Mouse (Mus musculus) brown adipose tissue, adult 24 weeks (tissue): ENCODE results near the gene Hecw2. TPM values are rescaled to one million over a fixed set of nuclear protein-coding genes. Genes with fewer than 3 reads are reported as not detected.

ENCODE experiments used
- H3K27ac ChIP-seq: fragments of 200-500 bp; replicated peaks from 2 replicates; pipeline ENCODE4 v1.5.1; 2012; ENCODE audit warnings: low read depth, mild to moderate bottlenecking, low read length
- H3K4me1 ChIP-seq: fragments of 200-500 bp; 2 replicates; pipeline ENCODE4 v1.6.1; 2012; ENCODE audit warnings: low read length, mixed read lengths; ENCODE audit not compliant: control insufficient read depth, insufficient read depth, insufficient read length
- H3K4me3 ChIP-seq: fragments of 200-500 bp; 2 replicates; pipeline ENCODE4 v1.5.1; 2012; ENCODE audit warnings: low read depth, mild to moderate bottlenecking, low read length, moderate library complexity; ENCODE audit not compliant: insufficient read depth
- polyA plus RNA-seq: library from polyadenylated mRNA; stranded (reverse); fragments of >200 nt; gene quantifications from 2 replicates; pipeline ENCODE4 v1.2.4, GENCODE M21; 2012; ENCODE audit not compliant: missing spikeins, insufficient read depth, insufficient read length

Hecw2 gene
- polyA plus RNA-seq, 1 experiment = 1.4 TPM

DNA sequence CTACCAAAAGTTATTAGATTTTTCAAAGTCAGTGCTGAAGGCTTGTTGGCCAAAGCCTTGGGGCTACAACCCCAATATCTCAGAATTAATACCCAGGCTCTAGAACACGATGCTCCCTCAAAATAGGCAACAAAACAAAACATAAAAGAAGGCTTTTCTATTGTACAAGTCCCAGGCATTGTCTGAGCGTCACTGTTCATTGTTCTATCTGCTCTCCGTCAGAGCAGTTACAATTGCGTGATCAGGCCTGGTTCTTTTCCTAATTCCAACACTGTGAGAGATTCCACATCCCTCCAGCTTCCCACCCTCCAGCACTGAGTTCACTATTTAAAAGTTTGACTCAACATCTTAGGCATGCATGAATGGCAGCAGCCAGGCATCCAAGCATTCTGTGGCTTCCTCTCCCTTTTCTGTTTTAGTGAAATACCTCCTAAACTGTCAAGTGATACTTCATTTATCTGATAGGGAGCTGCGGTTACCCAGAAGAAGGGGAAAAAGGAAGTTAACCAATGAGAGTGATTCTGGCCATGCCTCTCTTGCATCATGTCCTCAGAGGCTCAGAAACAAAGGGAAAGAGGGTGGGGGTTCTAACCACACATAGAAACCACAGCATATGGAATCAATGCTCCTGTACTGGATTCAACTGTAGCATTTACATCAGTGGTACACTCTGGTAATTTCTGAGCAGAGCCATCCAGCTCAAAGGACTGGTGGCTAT is 66.1 kb downstream of the Hecw2 start:
- no peak overlapping the region for H3K27ac ChIP-seq
- H3K4me3 ChIP-seq = no peak overlapping the region
- no peaks in the 10 kb centered on the region for H3K4me1 ChIP-seq

DNA sequence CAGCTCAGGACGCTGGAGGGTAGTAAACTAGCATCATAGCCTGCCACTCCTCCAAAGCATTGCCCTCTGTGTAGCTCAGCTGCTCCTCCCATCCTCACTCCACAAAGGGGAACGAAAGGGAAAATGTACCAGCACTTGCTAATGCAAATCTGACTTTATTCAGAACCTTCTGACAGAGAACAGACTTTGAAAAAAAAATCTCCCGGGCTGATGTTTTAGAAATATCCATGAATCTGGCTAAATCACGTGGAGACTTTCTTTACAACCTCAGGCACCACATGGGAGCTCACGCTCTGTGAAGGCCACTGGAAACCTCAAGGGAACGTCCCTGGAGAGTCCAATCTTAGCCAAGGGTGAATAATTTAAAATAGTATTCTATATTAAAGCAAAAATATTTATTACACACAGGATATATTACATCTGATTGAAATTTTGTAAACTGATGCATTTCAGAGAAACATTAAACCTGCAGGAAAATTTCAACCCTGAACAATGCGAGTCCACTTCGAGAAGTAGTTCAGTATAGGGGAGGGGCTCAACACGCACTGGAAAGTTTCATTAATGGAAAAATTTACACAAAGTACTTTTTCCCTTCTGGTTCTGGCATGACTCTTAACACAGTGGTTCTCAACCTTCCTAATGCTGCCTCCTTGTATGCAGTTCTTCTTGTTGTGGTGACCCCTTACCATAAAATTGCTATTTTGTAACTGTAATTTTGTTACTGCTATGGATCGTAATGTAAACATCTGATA is 67.8 kb downstream of the Hecw2 start:
- Histone ChIP-seq H3K4me3 (no peak overlapping the region), H3K27ac (no peak overlapping the region), H3K4me1 (no peaks in the 10 kb centered on the region)

DNA sequence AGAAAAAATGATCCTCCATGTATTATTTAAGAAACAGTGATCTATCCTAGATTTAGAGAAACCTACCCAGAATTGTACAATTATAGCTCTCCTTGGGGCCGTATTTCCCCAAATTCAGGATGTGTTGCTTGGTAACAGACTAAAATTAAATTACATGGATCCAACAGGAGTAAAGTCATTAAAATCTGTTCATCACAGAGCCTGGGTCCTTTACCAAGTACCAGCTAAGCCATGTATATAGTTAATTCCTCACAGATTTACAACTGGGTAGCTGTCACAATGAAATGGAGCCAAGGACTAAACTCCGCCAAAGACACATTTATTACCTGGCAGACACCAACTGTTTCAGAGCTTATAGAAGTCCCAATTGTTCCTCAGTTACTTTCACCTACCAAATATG is 72.4 kb downstream of the Hecw2 start:
- Histone ChIP-seq H3K27ac (no peak overlapping the region), H3K4me3 (no peak overlapping the region), H3K4me1 (no peaks in the 10 kb centered on the region; the same call in 1 of the 2 replicates)

DNA sequence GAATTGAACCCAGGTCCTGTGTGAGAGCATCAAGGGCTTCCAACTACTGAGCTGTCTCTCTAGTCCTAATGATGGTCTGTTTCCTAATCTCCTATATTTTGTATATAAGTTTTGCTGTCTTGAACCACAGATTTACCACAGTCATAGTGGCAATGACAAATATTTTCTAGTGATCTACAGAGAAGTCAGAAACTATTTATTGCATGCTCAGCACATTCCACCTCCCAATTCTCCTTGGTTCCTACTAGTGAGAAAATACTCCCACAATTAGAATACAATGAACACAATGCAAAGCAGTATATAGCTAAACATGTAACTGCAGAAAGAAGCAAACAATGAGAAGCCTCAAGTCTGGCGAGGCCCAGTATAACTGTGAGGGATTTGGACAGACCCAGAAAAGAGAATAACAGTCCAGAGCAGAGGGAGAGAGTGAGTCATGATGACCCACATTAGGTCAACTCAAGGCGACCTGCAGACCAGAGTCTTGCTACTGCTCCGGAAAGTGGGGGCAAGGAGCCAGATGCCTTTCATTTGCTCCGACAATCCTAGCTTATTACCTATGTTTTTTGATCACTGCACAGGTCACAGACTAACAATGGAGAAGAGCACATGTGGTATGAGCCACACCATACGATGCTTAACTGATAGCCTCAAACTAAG is 73.8 kb downstream of the Hecw2 start:
- H3K4me1 ChIP-seq = no peaks in the 10 kb centered on the region; the same call in 1 of the 2 replicates
- no peak overlapping the region for H3K27ac ChIP-seq
- H3K4me3 ChIP-seq = no peak overlapping the region

DNA sequence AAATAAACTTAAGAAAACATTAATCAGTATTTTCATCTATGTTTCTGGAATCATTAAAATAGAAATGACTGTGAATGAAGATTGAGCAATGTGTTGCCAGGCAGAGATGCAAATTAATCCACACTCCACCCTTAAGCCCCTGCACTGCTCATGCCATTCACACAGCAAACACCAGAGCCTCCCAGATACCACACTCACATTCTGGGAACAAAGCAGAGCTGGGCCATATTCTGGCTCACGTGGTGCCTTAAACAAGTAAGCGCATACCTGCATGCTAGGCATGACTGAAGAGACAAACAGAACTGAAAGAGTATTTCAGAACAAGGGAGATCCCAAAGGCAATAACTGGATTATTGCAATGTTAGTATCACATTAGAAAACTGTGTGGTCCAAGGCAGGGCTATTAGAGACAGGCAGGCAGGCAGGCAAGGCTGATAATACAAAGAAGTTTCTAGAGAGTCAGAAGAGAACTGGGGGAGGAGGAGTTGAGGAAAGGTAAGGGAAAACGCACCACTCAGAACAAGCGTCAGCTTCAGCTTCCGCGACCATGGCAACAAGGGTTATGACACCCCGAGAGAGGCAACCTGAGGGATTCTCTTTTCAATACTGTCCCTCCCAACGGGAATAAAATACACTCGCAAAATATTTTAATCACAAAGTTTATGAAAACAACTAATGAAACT is 75.2 kb downstream of the Hecw2 start:
- no peak overlapping the region for H3K4me3 ChIP-seq
- no peak overlapping the region for H3K27ac ChIP-seq
- H3K4me1 ChIP-seq = no peaks in the 10 kb centered on the region; the same call in 1 of the 2 replicates

DNA sequence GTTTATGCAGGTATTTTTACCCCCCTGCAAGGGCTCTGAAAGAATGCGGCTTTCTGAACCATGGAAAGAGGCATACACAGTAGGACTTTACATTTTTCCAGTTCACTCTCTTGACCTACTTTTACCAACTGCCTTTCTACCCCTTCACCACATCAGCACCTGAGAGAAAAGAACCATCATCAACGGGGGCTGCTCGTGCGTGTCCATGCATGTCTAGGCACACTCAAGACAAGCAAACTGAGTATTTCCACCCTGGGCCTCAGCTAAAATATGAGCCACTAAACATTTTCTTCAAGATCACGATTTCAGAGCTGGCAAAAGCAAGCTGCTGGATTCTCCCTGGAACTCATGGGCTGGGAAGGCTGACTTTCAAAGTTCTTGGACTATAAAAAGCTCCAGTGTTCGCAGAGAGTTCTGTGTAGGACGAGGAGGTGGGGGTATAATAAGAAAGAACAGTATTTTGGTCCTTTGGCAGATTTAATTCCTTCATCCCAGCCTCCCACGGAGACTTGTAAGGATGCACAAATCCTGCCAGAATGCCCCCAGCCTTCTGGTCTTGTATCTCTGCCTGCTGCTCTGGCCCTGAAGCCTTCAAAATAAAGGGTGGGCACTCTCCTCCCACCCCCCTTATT is 76.5 kb downstream of the Hecw2 start:
- Histone ChIP-seq H3K4me1 (no peaks in the 10 kb centered on the region; the same call in 1 of the 2 replicates), H3K27ac (no peak overlapping the region), H3K4me3 (no peak overlapping the region)

DNA sequence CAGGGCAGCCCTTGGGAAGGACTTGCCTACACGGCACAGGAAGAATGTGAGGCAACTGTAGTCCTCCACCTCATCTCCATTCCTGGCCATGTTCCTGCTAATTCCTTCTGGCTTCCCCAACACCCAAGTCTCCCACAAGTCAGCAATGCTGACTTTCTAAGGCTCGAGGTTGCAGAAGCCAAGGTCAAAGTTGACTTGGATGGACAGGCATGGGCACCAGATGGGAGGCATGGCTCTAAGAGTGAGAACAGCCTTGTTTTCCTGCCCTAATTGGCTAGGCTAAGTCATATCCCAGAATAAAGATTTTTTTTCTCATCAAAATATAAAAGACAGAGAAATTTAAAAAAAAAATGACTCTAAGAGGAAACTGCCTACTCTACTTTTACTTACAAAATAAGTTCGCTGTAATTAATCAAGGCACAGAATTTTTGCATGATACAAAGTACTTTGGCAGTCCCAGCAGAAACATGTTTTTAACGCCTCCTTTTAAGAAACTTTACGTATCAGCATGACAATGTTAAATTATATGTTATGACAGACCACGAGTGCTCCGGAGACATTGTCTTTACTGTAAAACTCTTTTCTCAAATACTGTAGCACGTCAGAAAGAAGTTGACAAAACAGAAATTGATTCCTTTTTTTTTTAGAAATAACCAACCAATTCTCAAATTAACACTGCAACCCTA is 83.9 kb downstream of the Hecw2 start:
- Histone ChIP-seq H3K4me3 (no peak overlapping the region), H3K27ac (peak overlapping the region; percentile 56; the same call in 1 of the 2 replicates), H3K4me1 (peaks cover 4% of the 10 kb centered on the region; the same call in 1 of the 2 replicates)

DNA sequence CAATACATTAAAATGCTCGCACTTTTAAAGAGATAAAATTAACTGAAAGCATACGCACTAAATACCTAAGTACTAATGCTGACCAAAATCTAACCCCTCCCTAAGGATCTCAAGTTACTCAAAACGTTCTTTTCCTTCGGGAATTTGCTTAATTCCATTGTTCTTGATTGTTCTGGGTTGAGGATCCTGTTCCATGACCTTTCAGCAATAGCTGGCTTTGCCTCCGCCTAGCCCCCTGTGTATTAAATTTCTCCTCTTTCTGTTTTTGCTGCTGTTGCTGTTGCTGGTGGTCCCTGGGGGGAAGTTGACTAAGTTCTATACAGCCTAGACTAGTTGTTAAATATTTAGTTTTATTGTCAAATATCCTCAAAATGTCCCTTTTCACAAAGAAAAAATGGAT is 85.7 kb downstream of the Hecw2 start:
- H3K4me3 ChIP-seq = no peak overlapping the region
- no peak overlapping the region for H3K27ac ChIP-seq
- H3K4me1 ChIP-seq = peaks cover 4% of the 10 kb centered on the region; the same call in 1 of the 2 replicates

DNA sequence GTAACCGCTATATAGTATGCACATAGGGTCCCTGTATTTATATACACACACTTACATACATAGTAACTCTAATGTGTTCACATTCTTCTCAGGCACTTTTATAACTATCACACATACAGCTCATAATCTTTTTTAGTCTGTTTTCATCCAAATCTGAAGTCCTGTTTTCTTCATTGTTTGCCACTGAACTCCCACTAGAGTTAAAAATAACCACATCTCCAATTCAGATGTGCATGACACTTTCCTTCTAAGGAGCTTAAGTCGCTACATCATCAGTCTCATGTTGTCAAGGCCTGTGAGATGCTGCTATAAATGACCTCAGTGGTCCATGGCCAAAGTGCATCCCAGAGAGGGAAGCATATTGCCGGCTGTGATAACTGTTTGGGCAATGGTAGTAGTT is 88.2 kb downstream of the Hecw2 start:
- Histone ChIP-seq H3K4me1 (peaks cover 4% of the 10 kb centered on the region; the same call in 1 of the 2 replicates), H3K4me3 (no peak overlapping the region)

DNA sequence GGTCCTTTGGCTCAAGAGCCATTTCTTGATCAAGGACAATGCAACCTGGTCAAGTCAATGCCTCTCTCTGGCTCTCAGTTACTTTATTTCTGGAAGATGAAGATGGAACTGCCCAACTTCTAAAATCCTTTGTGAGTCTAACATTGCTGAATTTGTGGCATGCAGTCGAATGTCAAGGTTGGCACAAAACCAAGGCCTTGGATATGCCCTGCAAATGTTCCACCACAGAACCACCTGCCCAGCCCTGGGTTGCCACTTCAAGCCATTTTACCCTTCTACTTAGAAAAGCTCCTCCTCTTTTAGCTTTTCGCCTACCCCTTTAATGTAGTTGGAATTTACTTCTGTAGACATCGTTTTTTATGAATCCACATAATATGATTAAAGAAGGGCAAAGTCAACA is 115.3 kb downstream of the Hecw2 start:
- no peaks in the 10 kb centered on the region for H3K4me1 ChIP-seq
- H3K4me3 ChIP-seq = no peak overlapping the region
- H3K27ac ChIP-seq = no peak overlapping the region

More for the DNA sequence above, 88.2 kb downstream of the Hecw2 start:
- no peak overlapping the region for H3K27ac ChIP-seq

DNA sequence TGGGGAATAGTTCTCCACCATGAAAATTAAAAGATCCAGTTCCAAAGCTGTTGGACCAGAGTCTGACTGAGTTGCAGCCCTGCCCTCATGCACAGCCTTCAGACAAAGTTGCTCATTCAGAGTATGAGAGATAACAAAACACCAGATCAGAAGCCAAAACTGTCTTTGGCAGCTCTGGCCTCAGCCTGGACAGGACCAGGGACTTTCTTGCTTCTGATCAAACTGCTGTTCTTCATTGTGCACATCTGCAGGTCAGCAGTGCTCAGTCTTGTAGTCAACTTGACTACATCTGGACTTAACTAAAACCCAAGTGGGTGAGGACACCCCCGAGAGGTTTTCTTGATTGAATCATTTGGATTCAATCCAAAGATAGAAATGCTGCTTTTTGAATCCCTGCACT is 120.5 kb downstream of the Hecw2 start:
- Histone ChIP-seq H3K4me3 (no peak overlapping the region), H3K27ac (no peak overlapping the region), H3K4me1 (no peaks in the 10 kb centered on the region)

DNA sequence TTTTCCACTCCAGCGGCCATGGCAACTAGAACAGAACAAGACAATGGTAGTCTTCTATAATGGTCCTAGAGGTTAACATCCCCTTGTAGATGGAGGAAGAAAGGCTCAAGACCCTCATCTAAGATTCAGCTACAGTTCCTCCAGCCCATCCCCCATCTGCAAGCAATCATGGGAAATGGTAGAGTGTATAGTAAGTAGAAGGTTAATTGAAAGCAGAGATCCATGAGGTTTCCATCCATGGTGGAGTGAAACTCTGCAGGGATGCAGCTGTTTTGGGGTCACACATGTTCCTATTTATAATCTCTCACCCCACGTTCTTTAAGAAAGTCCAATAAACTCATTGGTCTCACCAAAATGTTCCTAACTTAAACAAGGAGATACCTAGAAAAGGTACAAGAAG is 124.8 kb downstream of the Hecw2 start:
- Histone ChIP-seq H3K27ac (no peak overlapping the region), H3K4me3 (no peak overlapping the region), H3K4me1 (no peaks in the 10 kb centered on the region)

DNA sequence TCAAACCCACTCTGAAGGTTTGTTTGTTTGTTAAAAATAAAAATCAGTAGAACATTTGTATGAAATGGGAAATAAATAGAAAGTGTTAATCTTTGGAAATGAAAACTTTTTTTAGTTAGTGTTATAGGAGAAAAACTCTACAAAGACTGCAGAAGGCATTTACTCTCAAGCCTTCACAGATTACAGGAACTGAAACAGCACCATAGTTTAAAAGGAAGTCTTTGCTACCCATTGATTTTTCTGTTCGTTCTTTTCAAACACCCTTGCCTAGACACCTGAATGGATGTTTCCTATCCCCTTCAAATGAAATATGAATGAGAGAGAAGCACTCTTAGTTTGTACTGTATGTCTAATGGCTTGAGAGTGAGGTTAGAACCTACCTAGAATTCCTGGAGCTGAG is 126.7 kb downstream of the Hecw2 start:
- no peak overlapping the region for H3K4me3 ChIP-seq
- no peaks in the 10 kb centered on the region for H3K4me1 ChIP-seq
- H3K27ac ChIP-seq = no peak overlapping the region

DNA sequence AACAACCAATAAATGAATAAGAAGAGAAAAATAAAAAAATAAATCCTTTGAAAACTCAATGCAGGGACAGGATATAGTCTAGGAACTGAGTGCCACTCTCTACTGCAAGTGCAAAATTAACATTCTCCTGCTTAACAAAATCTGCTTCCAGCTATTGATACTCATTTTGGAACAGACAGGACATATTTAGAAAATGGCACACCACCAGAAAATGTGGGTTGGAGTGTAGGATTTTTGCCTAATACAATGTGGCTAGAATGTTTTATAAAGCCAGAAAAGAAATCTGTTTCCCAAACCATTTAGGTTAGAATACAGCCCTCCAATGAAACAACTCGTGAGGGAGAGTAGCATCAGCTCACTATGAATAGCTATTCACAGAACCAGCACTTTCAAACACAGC is 129.5 kb downstream of the Hecw2 start:
- Histone ChIP-seq H3K27ac (no peak overlapping the region), H3K4me1 (no peaks in the 10 kb centered on the region), H3K4me3 (no peak overlapping the region)
